Mouse (Mus musculus) bone marrow macrophage, adult 2 months (primary cell): ENCODE data around the gene Leng9.

Source experiments
- CTCF ChIP-seq: IDR thresholded peaks from 2 replicates; pipeline ENCODE4 v1.5.1; 2012; ENCODE audit warnings: low read depth, mild to moderate bottlenecking, low read length, moderate library complexity
- POLR2A ChIP-seq: IDR thresholded peaks from 2 replicates; pipeline ENCODE4 v1.6.1; 2012; ENCODE audit warnings: mild to moderate bottlenecking, low read depth, low read length, borderline replicate concordance

DNA sequence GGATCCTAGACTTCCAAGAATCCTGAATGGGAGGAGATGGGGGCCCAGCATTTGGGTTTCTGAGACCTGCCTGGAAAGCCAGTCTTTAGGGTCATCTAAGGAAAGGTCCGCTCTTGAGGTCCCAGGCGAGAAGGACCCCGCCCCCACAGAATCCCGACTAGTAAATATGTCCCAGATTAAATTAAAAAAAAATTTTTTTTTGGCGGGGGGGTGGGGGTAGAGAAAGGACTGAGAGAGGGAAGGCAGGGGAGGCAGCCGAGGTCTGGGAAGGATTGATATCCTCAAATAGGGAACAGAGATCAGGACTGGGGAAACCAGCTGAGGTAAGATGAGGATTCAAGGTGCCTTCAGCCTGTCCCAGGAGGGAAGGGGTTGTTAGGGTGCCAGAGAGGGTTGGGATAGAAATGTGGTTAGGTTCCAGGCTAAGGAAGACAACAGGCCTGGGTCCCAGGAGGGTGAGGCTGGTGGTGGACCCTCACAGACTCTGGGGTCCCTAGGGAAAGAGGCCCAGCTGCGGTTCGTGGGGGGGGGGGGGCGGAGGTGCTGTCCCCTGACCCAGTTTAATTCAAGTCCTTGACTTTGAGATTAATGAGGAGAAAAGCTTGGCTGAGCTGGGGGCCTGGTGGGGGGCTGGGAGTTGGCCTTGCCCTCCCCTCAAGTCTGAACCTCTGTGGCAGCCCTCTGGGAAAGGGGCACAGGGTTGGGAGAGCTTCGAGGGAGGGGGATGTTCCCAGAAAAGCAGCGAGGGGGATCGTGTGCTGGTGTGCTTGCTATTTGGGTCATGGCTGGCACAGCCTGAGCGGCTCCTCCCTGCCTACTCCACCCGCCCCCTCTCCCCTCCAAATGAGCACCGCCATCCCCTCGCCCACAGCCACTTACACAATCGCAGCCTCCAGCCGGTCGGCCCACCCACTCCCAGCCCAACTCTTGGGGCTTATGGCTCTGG is 29.9 kb downstream of the Leng9 start:
- TF ChIP-seq CTCF (no peak), POLR2A (no peak)
